Mouse (Mus musculus): ENCODE results near the gene Vipr2. TPM values are rescaled to one million over a fixed set of nuclear protein-coding genes. Genes with fewer than 3 reads are reported as not detected.

Gene Vipr2
- polyA plus RNA-seq (2017; shearing (Covaris generic)) = 1 to 10 TPM in 1 of 2 experiments, under 1 TPM in 1; 0.12 to 4.1 TPM

DNA sequence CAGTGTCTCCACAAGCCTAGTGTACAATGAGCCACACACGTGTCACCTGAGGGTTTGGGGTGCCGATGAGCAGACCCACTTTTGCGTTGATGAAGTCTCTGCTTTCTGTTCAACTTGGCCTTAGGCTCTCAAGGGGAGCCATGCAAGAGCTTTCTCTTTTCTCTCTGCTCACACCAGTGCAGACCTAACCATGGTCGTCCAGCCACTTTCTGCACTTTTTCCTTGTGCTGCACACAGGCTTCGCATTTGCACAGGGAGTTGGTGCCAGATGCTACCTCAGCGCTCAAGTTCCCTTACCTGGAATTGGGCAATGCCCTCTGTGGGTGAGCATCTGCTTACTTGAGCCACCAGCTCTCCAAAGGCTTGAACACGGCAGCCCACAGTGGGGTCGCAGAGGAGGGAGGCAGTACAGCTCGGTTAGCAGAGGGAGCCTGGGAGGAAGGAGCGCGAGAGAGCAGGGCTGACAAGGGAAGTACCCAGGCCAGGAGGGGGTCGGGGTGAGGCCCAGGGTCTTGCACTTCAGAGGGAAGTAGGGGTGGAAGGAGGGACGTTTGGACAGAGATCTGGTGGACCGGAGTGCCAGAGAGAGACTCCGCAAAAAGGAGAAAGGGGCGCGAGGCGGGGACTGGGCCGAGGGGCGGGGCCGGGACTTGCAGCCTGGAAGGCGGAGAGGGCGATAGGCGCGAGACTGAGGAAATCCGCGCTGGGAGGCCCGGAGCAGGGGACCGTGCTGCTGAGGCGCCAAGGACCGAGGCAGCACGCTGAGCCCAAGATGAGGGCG, at the start of gene Vipr2:
Vipr2 (plus strand) TSS at position 653 of the 781 bp plus-strand sequence.

DNA sequence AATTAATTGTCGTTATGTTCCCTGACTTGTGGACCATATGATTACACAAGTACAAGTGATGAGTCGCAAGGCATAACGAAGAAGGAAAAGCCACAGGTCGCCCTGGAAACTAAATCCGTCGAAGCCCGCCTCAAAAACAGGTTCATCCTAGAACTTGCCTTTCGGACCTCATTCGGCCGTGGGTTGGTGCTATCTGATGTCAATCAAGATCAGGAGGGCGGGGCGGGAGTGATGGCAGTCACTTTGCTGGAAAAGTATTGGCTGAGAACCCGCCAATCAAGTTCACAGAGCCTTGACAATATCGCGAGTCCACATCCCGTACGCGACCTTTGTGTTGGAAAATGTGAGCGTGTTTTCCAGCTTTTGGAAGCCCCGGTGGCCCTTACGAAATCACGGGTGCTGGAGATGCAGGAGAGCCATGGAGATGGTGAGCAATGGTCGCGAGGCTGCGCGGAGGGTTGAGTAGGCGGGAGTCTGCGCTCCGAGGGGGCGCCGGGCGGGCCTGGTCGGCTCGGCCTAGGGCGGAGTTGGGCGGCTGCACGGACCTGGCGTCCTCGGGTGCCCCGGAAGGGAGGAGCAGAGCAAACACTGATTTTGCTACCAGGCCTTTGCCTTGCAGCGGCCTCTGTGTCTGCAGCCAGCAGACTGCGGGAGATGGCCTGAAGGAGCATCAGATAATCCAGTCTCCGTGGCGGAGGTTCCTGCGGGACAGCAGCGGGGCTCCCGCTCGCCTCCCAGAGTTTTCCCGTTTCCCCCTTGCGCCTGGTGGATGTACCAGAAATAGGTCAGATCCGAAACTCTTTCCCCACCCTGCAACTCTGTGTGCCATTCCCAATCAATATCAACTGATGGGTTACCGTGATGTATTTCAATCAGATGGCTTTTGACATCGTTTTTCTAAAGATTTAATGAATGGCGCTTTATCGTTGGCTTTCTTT, 29.8 kb upstream of the Vipr2 start, which contains the start of gene Zfp386:
Zfp386 (plus strand) TSS at position 285 of the 938 bp plus-strand sequence.

Other genes with a start within 250 kb of the Vipr2 start
- gene Zfp386, start 30.0 kb upstream of the Vipr2 start, polyA plus RNA-seq (2017; shearing (Covaris generic)) = 10 to 100 TPM; 37.1 to 45.1 TPM
- gene Wdr60, start 185.3 kb downstream of the Vipr2 start, polyA plus RNA-seq (2017; shearing (Covaris generic)) = 1 to 10 TPM in 1 of 2 experiments, under 1 TPM in 1; 0.82 to 1.9 TPM
- gene Gm11027, start 197.7 kb downstream of the Vipr2 start, polyA plus RNA-seq (2017; shearing (Covaris generic)) = not detected
- 100 to 1,000 TPM; 106 to 169 TPM for gene Esyt2, start 203.5 kb downstream of the Vipr2 start, polyA plus RNA-seq (2017; shearing (Covaris generic))

All from activated CD4-positive, CD25-positive, alpha-beta regulatory T cell (primary cell).